Mouse (Mus musculus): ENCODE results near the gene Slc5a4a. TPM values are rescaled to one million over a fixed set of nuclear protein-coding genes. Genes with fewer than 3 reads are reported as not detected.

Gene Slc5a4a
- total and polyA plus RNA-seq, 2 experiments from 2014 or later: 0.12 TPM; not detected in 1

DNA sequence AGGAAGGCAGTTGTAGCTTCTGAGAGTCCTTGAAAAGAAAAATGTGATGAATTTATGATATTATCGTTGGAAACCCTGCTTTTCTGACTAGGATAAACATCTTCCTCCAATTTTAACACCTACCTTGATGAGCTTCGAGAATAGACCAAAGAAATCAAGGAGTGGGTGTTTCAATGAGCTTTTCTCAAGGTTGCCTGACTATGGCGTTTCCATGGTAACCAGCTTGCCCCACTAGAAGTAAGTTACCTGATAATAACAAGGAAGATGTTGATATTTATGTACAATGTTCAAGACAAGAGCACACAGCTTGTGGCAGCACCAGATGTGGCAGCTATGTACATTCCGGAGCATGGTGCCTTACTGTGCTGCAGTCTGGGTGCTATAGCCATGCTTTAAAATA, 14.7 kb upstream of the Slc5a4a start:
- no peaks in the 10 kb centered on the region for H3K27me3 ChIP-seq (ENCODE audit: insufficient read depth, low read length)
- ATAC-seq (ENCODE audit: low FRiP score): no peak
- peak; percentile 52 for DNase-seq (ENCODE audit: low spot score)
- no peak for TF ChIP-seq CTCF (IDR thresholded peaks at IDR 0.05)
- H3K9me3 ChIP-seq (ENCODE audit: low read length): no peaks in the 10 kb centered on the region
- H3K4me1 ChIP-seq (ENCODE audit: insufficient read depth, low read length): no peaks in the 10 kb centered on the region
- 58% methylated on average over 4 of the region's 4 CpGs for whole genome bisulfite sequencing
- no peak overlapping the region for H3K27ac ChIP-seq (ENCODE audit: low read depth, low read length)
- H3K4me3 ChIP-seq (ENCODE audit: low read depth, low read length): no peak overlapping the region
- no peaks in the 10 kb centered on the region for H3K36me3 ChIP-seq (ENCODE audit: insufficient read depth, low read length)
- H3K9ac ChIP-seq (replicated peaks; ENCODE audit: low read length, poor library complexity, severe bottlenecking): no peak overlapping the region
- no peak overlapping the region for H3K4me2 ChIP-seq (ENCODE audit: low read depth, low read length, poor library complexity, severe bottlenecking)

DNA sequence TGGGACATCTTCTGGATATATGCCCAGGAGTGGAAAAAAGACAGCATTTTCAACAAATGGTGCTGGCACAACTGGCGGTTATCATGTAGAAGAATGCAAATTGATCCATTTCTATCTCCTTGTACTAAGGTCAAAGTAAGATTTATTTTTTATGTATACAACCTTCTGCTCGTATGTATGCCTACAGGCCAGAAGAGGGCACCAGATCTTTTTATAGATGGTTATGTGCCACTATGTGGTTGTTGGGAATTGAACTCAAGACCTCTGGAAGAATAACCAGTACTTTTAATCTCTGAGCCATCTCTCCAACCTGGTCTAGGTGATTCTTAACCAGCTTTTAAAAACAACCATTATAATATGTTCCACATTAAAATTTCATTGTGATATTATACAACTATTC, 10.9 kb upstream of the Slc5a4a start:
- Histone ChIP-seq H3K27ac (ENCODE audit: low read depth, low read length) (no peak overlapping the region), H3K4me3 (ENCODE audit: low read depth, low read length) (no peak overlapping the region), H3K9ac (replicated peaks; ENCODE audit: low read length, poor library complexity, severe bottlenecking) (no peak overlapping the region), H3K4me2 (ENCODE audit: low read depth, low read length, poor library complexity, severe bottlenecking) (no peak overlapping the region), H3K27me3 (ENCODE audit: insufficient read depth, low read length) (no peaks in the 10 kb centered on the region), H3K36me3 (ENCODE audit: insufficient read depth, low read length) (no peaks in the 10 kb centered on the region), H3K9me3 (ENCODE audit: low read length) (no peaks in the 10 kb centered on the region), H3K4me1 (ENCODE audit: insufficient read depth, low read length) (no peaks in the 10 kb centered on the region)
- ATAC-seq (ENCODE audit: low FRiP score): no peak
- 74% methylated on average over 2 of the region's 2 CpGs for WGBS
- no peak for TF ChIP-seq CTCF (IDR thresholded peaks at IDR 0.05)
- DNase-seq (ENCODE audit: low spot score): no peak

DNA sequence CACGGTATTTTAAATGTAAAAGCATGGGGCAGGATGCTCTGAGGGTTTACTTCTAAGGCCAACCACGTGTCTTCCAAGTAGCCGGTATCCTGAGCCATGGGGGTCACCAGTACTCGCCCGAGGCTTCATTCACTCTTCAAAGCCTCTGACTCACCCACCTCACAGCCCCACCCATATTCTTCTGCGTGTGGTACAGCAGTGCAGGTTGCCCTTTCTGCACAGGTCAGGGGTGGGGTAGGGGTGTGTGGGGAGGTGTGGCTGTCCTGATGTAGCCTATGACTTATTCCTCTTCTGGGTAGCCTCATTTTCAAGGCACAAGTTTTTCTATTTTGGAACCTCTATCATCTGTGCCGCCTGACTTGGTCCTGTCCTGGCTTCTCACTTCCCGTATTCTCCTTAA, 405 bp upstream of the Slc5a4a start:
- no peaks in the 10 kb centered on the region for H3K36me3 ChIP-seq (ENCODE audit: insufficient read depth, low read length)
- no peak overlapping the region for H3K4me2 ChIP-seq (ENCODE audit: low read depth, low read length, poor library complexity, severe bottlenecking)
- H3K27ac ChIP-seq (ENCODE audit: low read depth, low read length): no peak overlapping the region
- WGBS: 77% methylated on average over 8 of the region's 8 CpGs
- no peak overlapping the region for H3K9ac ChIP-seq (replicated peaks; ENCODE audit: low read length, poor library complexity, severe bottlenecking)
- H3K4me1 ChIP-seq (ENCODE audit: insufficient read depth, low read length): no peaks in the 10 kb centered on the region
- ATAC-seq (ENCODE audit: low FRiP score) (no peak), DNase-seq (ENCODE audit: low spot score) (no peak)
- no peaks in the 10 kb centered on the region for H3K9me3 ChIP-seq (ENCODE audit: low read length)
- TF ChIP-seq CTCF (IDR thresholded peaks at IDR 0.05): no peak
- no peaks in the 10 kb centered on the region for H3K27me3 ChIP-seq (ENCODE audit: insufficient read depth, low read length)
- H3K4me3 ChIP-seq (ENCODE audit: low read depth, low read length): no peak overlapping the region

DNA sequence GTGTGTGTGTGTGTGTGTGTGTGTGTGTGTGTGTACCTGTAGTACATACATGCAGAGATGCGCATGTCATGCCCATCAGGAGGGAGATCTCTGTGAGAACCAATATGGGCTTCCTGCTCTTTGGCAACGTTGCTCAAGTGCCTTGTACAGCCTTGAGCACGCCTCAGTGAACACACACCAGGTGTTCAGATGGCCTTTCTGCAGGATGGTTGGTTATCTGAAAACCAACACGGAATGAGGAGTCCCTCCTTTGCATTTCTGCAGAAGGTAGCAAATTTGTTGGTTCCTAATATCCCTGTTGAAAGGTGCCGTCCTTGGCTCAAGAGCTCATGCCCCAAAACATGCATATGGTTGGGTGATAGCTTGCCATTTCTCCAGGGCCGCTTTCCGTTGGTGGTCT, 8.7 kb downstream of the Slc5a4a start:
- WGBS: 89% methylated on average over 7 of the region's 7 CpGs
- DNase-seq (ENCODE audit: low spot score) (no peak), ATAC-seq (ENCODE audit: low FRiP score) (no peak)
- H3K4me3 ChIP-seq (ENCODE audit: low read depth, low read length): no peak overlapping the region
- no peak overlapping the region for H3K9ac ChIP-seq (replicated peaks; ENCODE audit: low read length, poor library complexity, severe bottlenecking)
- no peaks in the 10 kb centered on the region for H3K4me1 ChIP-seq (ENCODE audit: insufficient read depth, low read length)
- no peaks in the 10 kb centered on the region for H3K27me3 ChIP-seq (ENCODE audit: insufficient read depth, low read length)
- no peak overlapping the region for H3K27ac ChIP-seq (ENCODE audit: low read depth, low read length)
- no peaks in the 10 kb centered on the region for H3K9me3 ChIP-seq (ENCODE audit: low read length)
- no peak for TF ChIP-seq CTCF (IDR thresholded peaks at IDR 0.05)
- no peaks in the 10 kb centered on the region for H3K36me3 ChIP-seq (ENCODE audit: insufficient read depth, low read length)
- H3K4me2 ChIP-seq (ENCODE audit: low read depth, low read length, poor library complexity, severe bottlenecking): no peak overlapping the region

DNA sequence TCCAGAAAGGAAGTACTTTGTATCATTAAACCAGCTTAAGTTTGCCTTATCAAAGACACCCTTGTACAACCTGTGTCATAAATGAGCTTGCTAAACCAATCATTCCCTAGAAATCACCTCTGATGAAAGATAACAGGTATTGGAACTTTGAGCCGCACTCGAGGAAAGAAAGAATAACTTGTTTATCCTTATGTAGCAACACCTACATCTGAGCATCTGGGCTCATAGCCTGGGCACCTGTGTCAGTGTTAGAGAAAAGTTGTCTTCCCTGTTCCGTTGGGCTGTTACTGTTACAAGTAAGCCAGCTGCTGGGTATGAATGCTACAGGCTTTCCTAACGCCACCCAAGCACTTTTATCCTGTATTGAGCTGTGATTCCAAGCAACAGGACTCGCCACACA, 10.3 kb downstream of the Slc5a4a start:
- no peak for DNase-seq (ENCODE audit: low spot score)
- H3K4me3 ChIP-seq (ENCODE audit: low read depth, low read length): no peak overlapping the region
- no peaks in the 10 kb centered on the region for H3K9me3 ChIP-seq (ENCODE audit: low read length)
- no peaks in the 10 kb centered on the region for H3K36me3 ChIP-seq (ENCODE audit: insufficient read depth, low read length)
- no peak for ATAC-seq (ENCODE audit: low FRiP score)
- H3K27ac ChIP-seq (ENCODE audit: low read depth, low read length): no peak overlapping the region
- TF ChIP-seq CTCF (IDR thresholded peaks at IDR 0.05): no peak
- no peaks in the 10 kb centered on the region for H3K27me3 ChIP-seq (ENCODE audit: insufficient read depth, low read length)
- no peak overlapping the region for H3K9ac ChIP-seq (replicated peaks; ENCODE audit: low read length, poor library complexity, severe bottlenecking)
- WGBS: 75% methylated on average over 5 of the region's 5 CpGs
- no peaks in the 10 kb centered on the region for H3K4me1 ChIP-seq (ENCODE audit: insufficient read depth, low read length)
- H3K4me2 ChIP-seq (ENCODE audit: low read depth, low read length, poor library complexity, severe bottlenecking): no peak overlapping the region

DNA sequence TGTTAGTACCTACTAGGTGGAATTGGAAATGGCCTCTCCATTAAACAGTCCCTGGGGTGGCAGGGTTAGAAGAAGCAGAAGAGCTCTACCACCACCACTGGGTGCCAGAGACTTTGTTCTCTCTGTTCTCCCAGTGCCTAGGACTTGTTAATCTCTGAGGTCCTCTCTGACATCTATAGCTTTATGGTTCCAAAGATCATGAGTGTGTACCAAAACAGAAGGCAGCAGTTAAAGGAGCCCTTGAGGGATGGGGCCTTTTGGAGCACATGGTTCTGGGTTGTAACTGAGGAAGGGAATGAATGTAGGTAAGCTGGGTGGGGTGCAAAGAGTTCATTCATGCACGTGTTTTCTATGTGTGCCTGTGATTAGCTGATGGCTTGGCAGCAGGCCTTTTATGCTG, 10.8 kb downstream of the Slc5a4a start:
- H3K36me3 ChIP-seq (ENCODE audit: insufficient read depth, low read length): no peaks in the 10 kb centered on the region
- no peak for TF ChIP-seq CTCF (IDR thresholded peaks at IDR 0.05)
- H3K27ac ChIP-seq (ENCODE audit: low read depth, low read length): no peak overlapping the region
- no peak overlapping the region for H3K4me3 ChIP-seq (ENCODE audit: low read depth, low read length)
- no peak overlapping the region for H3K4me2 ChIP-seq (ENCODE audit: low read depth, low read length, poor library complexity, severe bottlenecking)
- DNase-seq (ENCODE audit: low spot score) (no peak), ATAC-seq (ENCODE audit: low FRiP score) (no peak)
- no peak overlapping the region for H3K9ac ChIP-seq (replicated peaks; ENCODE audit: low read length, poor library complexity, severe bottlenecking)
- H3K9me3 ChIP-seq (ENCODE audit: low read length): no peaks in the 10 kb centered on the region
- no peaks in the 10 kb centered on the region for H3K27me3 ChIP-seq (ENCODE audit: insufficient read depth, low read length)
- 80% methylated on average over 1 of the region's 1 CpGs for WGBS
- H3K4me1 ChIP-seq (ENCODE audit: insufficient read depth, low read length): no peaks in the 10 kb centered on the region

All from midbrain, postnatal 0 days (tissue).